Mouse (Mus musculus) limb, embryonic 14.5 days (tissue): ENCODE measurements around the gene Rab6b. TPM values are rescaled to one million over a fixed set of nuclear protein-coding genes. Genes with fewer than 3 reads are reported as not detected.

ENCODE experiments used
- ATAC-seq: fragments of 200-750 bp; cut with Nextera tagmentation; 2 replicates; pipeline ENCODE4 v1.8.0; 2017; ENCODE audit warnings: low read depth, moderate number of reproducible peaks, moderate TSS enrichment; ENCODE audit not compliant: low FRiP score
- DNase-seq: peaks from one replicate; pipeline ENCODE4 v3.0.0-alpha.2; 2015; ENCODE audit warnings: low spot score
- H3K27ac ChIP-seq: fragments of 300-500 bp; sonication (generic); replicated peaks from 2 replicates; pipeline ENCODE4 v1.5.1; 2014; ENCODE audit warnings: low read depth, mild to moderate bottlenecking, low read length, moderate library complexity, mixed read lengths
- H3K27me3 ChIP-seq: fragments of 300-500 bp; sonication (generic); 2 replicates; pipeline ENCODE4 v1.6.1; 2014; ENCODE audit warnings: low read length, mixed read lengths; ENCODE audit not compliant: control insufficient read depth, insufficient read depth
- H3K36me3 ChIP-seq: fragments of 300-500 bp; sonication (generic); 2 replicates; pipeline ENCODE4 v1.6.1; 2014; ENCODE audit warnings: mild to moderate bottlenecking, low read length, moderate library complexity, mixed read lengths; ENCODE audit not compliant: control insufficient read depth, insufficient read depth
- H3K4me1 ChIP-seq: fragments of 300-500 bp; sonication (generic); 2 replicates; pipeline ENCODE4 v1.6.1; 2014; ENCODE audit warnings: antibody characterized with exemption, low read length, mixed read lengths; ENCODE audit not compliant: control insufficient read depth, insufficient read depth
- H3K4me2 ChIP-seq: fragments of 300-500 bp; sonication (generic); replicated peaks from 2 replicates; pipeline ENCODE4 v1.6.1; 2014; ENCODE audit warnings: low read depth, mild to moderate bottlenecking, low read length, moderate library complexity; ENCODE audit not compliant: severe bottlenecking
- H3K4me3 ChIP-seq: fragments of 300-500 bp; sonication (generic); replicated peaks from 2 replicates; pipeline ENCODE4 v1.5.1; 2014; ENCODE audit warnings: low read length
- H3K9ac ChIP-seq: fragments of 300-500 bp; sonication (generic); 2 replicates; pipeline ENCODE4 v1.6.1; 2014; ENCODE audit warnings: mild to moderate bottlenecking, low read depth, low read length, moderate library complexity; ENCODE audit not compliant: severe bottlenecking
- H3K9me3 ChIP-seq: fragments of 300-500 bp; sonication (generic); 2 replicates; pipeline ENCODE4 v1.6.1; 2016; ENCODE audit warnings: low read length; ENCODE audit not compliant: control insufficient read depth
- POLR2A ChIP-seq: fragments of 200-500 bp; IDR thresholded peaks from 2 replicates; pipeline ENCODE4 v1.8.0; 2012; ENCODE audit warnings: inconsistent platforms, mild to moderate bottlenecking, moderate library complexity, borderline replicate concordance; ENCODE audit not compliant: insufficient read depth, insufficient read length; ENCODE audit errors: extremely low read depth
- WGBS: fragments of 180-500 bp; shearing (Covaris S2); extraction: QIAGEN DNeasy Blood & Tissue Kit; methylation state at CpG from one replicate; pipeline ENCODE4 v1.1.7; 2014; 5-methylcytosine and 5-hydroxymethylcytosine counted together
- polyA plus RNA-seq, 2 experiments: library from polyadenylated mRNA; depleted of rRNA in 1 of 2; stranded (reverse) in 1 of 2; unstranded in 1 of 2; fragments of >200 nt; fragmentation: Nextera tagmentation in 1 of 2; extraction: Ambion mirVana in 1 of 2; gene quantifications; 2 replicates each; pipeline versions ENCODE4 v1.2.1 to v1.2.3; 2012 to 2014

The Rab6b gene
- polyA plus RNA-seq, 2 experiments, result 4.2 to 8.1 TPM

GRCm38 (mm10) chr9:103146257-103146656 is 34.7 kb downstream of the Rab6b start:
- no peak overlapping the region for H3K9ac ChIP-seq
- TF ChIP-seq POLR2A, result no peak
- no peak for DNase-seq
- H3K9me3 ChIP-seq, result no peaks in the 10 kb centered on the region
- ATAC-seq, result no peak
- 84% methylated on average over 10 of the region's 10 CpGs for WGBS
- no peak overlapping the region for H3K27ac ChIP-seq
- H3K27me3 ChIP-seq, result no peaks in the 10 kb centered on the region
- H3K4me2 ChIP-seq, result no peak overlapping the region
- H3K36me3 ChIP-seq, result no peaks in the 10 kb centered on the region
- H3K4me1 ChIP-seq, result no peaks in the 10 kb centered on the region
- H3K4me3 ChIP-seq, result no peak overlapping the region

GRCm38 (mm10) chr9:103146703-103147102 is 35.1 kb downstream of the Rab6b start:
- no peak overlapping the region for H3K4me3 ChIP-seq
- 47% methylated on average over 9 of the region's 9 CpGs for WGBS
- TF ChIP-seq POLR2A, result no peak
- no peak overlapping the region for H3K4me2 ChIP-seq
- H3K4me1 ChIP-seq, result no peaks in the 10 kb centered on the region
- H3K27me3 ChIP-seq, result no peaks in the 10 kb centered on the region
- H3K27ac ChIP-seq, result no peak overlapping the region
- no peaks in the 10 kb centered on the region for H3K36me3 ChIP-seq
- DNase-seq (no peak), ATAC-seq (no peak)
- no peak overlapping the region for H3K9ac ChIP-seq
- no peaks in the 10 kb centered on the region for H3K9me3 ChIP-seq

GRCm38 (mm10) chr9:103147103-103147502 is 35.5 kb downstream of the Rab6b start:
- 75% methylated on average over 13 of the region's 13 CpGs for WGBS
- Histone ChIP-seq H3K27ac (no peak overlapping the region), H3K9me3 (no peaks in the 10 kb centered on the region), H3K4me2 (no peak overlapping the region), H3K4me3 (no peak overlapping the region), H3K9ac (no peak overlapping the region), H3K4me1 (no peaks in the 10 kb centered on the region), H3K36me3 (no peaks in the 10 kb centered on the region), H3K27me3 (no peaks in the 10 kb centered on the region)
- DNase-seq, result no peak
- TF ChIP-seq POLR2A, result no peak
- no peak for ATAC-seq

- DNase-seq (no peak), ATAC-seq (no peak)
- H3K9ac ChIP-seq, result no peak overlapping the region
- no peaks in the 10 kb centered on the region for H3K4me1 ChIP-seq
- no peak overlapping the region for H3K27ac ChIP-seq
- H3K4me2 ChIP-seq, result no peak overlapping the region
- TF ChIP-seq POLR2A, result no peak
- H3K27me3 ChIP-seq, result no peaks in the 10 kb centered on the region
- WGBS, result 73% methylated on average over 12 of the region's 12 CpGs
- H3K4me3 ChIP-seq, result no peak overlapping the region
- H3K9me3 ChIP-seq, result no peaks in the 10 kb centered on the region
- no peaks in the 10 kb centered on the region for H3K36me3 ChIP-seq
These were observed 37.6 kb downstream of the Rab6b start for GRCm38 (mm10) chr9:103149074-103149799.

GRCm38 (mm10) chr9:103153286-103153685 is 41.7 kb downstream of the Rab6b start:
- H3K4me1 ChIP-seq, result no peaks in the 10 kb centered on the region
- no peaks in the 10 kb centered on the region for H3K9me3 ChIP-seq
- H3K27ac ChIP-seq, result no peak overlapping the region
- no peaks in the 10 kb centered on the region for H3K27me3 ChIP-seq
- no peaks in the 10 kb centered on the region for H3K36me3 ChIP-seq
- no peak for TF ChIP-seq POLR2A
- DNase-seq (no peak), ATAC-seq (no peak)
- no peak overlapping the region for H3K4me2 ChIP-seq
- H3K4me3 ChIP-seq, result no peak overlapping the region
- H3K9ac ChIP-seq, result no peak overlapping the region
- WGBS, result 76% methylated on average over 5 of the region's 5 CpGs
